Mouse (Mus musculus) brain, adult 2 months (tissue): Measurements from ENCODE around the gene Magi1.

Experiments
- DNase-seq: peaks from one replicate; pipeline ENCODE4 v3.0.0; 2011; ENCODE audit warnings: low read depth, low spot score

Gene Magi1

GRCm38 (mm10) chr6:93729702-93730101, 554.0 kb downstream of the Magi1 start:
- DNase-seq: peak; percentile 70

GRCm38 (mm10) chr6:93728791-93729190, 554.9 kb downstream of the Magi1 start:
- no peak for DNase-seq

GRCm38 (mm10) chr6:93727630-93728178, 556.0 kb downstream of the Magi1 start:
- no peak for DNase-seq

GRCm38 (mm10) chr6:93726829-93727455, 556.8 kb downstream of the Magi1 start:
- peak; percentile 82 for DNase-seq

- DNase-seq: no peak
Observed at GRCm38 (mm10) chr6:93726121-93726520, 557.6 kb downstream of the Magi1 start.

- DNase-seq: no peak
Observed at GRCm38 (mm10) chr6:93724749-93725148, 559.0 kb downstream of the Magi1 start.

GRCm38 (mm10) chr6:93723226-93723625, 560.5 kb downstream of the Magi1 start:
- DNase-seq: no peak

GRCm38 (mm10) chr6:93719532-93719931, 564.2 kb downstream of the Magi1 start:
- no peak for DNase-seq

GRCm38 (mm10) chr6:93718385-93718784, 565.3 kb downstream of the Magi1 start:
- DNase-seq: peak; percentile 33

- DNase-seq: no peak
Observed at GRCm38 (mm10) chr6:93717826-93718375, 565.8 kb downstream of the Magi1 start.

- DNase-seq: peak; percentile 61
Observed at GRCm38 (mm10) chr6:93716686-93717625, 566.8 kb downstream of the Magi1 start.

GRCm38 (mm10) chr6:93715181-93716180, 568.2 kb downstream of the Magi1 start:
- peak; percentile 49 for DNase-seq

GRCm38 (mm10) chr6:93704350-93704749, 579.4 kb downstream of the Magi1 start:
- no peak for DNase-seq

- DNase-seq: peak; percentile 76
Observed at GRCm38 (mm10) chr6:93699436-93699835, 584.3 kb downstream of the Magi1 start.

- DNase-seq: peak; percentile 64
Observed at GRCm38 (mm10) chr6:93697956-93698355, 585.8 kb downstream of the Magi1 start.

GRCm38 (mm10) chr6:93678766-93679165, 605.0 kb downstream of the Magi1 start:
- no peak for DNase-seq

GRCm38 (mm10) chr6:93666731-93667130, 617.0 kb downstream of the Magi1 start:
- DNase-seq: no peak

- DNase-seq: no peak
Observed at GRCm38 (mm10) chr6:93665056-93665805, 618.5 kb downstream of the Magi1 start.

GRCm38 (mm10) chr6:93661139-93661538, 622.6 kb downstream of the Magi1 start:
- DNase-seq: peak; percentile 92

GRCm38 (mm10) chr6:93659534-93659933, 624.2 kb downstream of the Magi1 start:
- no peak for DNase-seq
